Mouse (Mus musculus) liver, embryonic 11.5 days (tissue): ENCODE results near the gene Slc5a4a. TPM values are rescaled to one million over a fixed set of nuclear protein-coding genes. Genes with fewer than 3 reads are reported as not detected.
A peak's percentile ranks its signal among the peaks of the same experiment; 100 is the strongest.

Source experiments
- ATAC-seq: fragments of 200-750 bp; cut with Nextera tagmentation; replicated peaks from 2 replicates; pipeline ENCODE4 v1.8.0; 2017; ENCODE audit warnings: moderate number of reproducible peaks, mild to moderate bottlenecking, moderate TSS enrichment, moderate library complexity; ENCODE audit not compliant: low FRiP score
- DNase-seq: peaks from one replicate; pipeline ENCODE4 v3.0.0-alpha.2; 2017; ENCODE audit warnings: low spot score
- H3K27ac ChIP-seq: fragments of 300-500 bp; sonication (generic); 2 replicates; pipeline ENCODE4 v1.5.1; 2014; ENCODE audit warnings: mild to moderate bottlenecking, low read depth, low read length, control low read depth
- H3K27me3 ChIP-seq: fragments of 300-500 bp; sonication (generic); replicated peaks from 2 replicates; pipeline ENCODE4 v1.6.1; 2014; ENCODE audit warnings: low read length, mixed read lengths; ENCODE audit not compliant: control insufficient read depth, insufficient read depth
- H3K36me3 ChIP-seq: fragments of 300-500 bp; sonication (generic); 2 replicates; pipeline ENCODE4 v1.6.1; 2014; ENCODE audit warnings: mild to moderate bottlenecking, low read length, moderate library complexity, mixed read lengths; ENCODE audit not compliant: control insufficient read depth, insufficient read depth
- H3K4me1 ChIP-seq: fragments of 300-500 bp; sonication (generic); replicated peaks from 2 replicates; pipeline ENCODE4 v1.6.1; 2014; ENCODE audit warnings: low read length, mixed read lengths; ENCODE audit not compliant: control insufficient read depth, insufficient read depth
- H3K4me2 ChIP-seq: fragments of 300-500 bp; sonication (generic); 2 replicates; pipeline ENCODE4 v1.6.1; 2014; ENCODE audit warnings: mild to moderate bottlenecking, control low read depth, moderate library complexity
- H3K4me3 ChIP-seq: fragments of 300-500 bp; sonication (generic); 2 replicates; pipeline ENCODE4 v1.5.1; 2014; ENCODE audit warnings: low read depth, low read length, control low read depth
- H3K9ac ChIP-seq: fragments of 300-500 bp; sonication (generic); 2 replicates; pipeline ENCODE4 v1.6.1; 2014; ENCODE audit warnings: low read depth, low read length, control low read depth
- H3K9me3 ChIP-seq: fragments of 300-500 bp; sonication (generic); 2 replicates; pipeline ENCODE4 v1.6.1; 2016; ENCODE audit warnings: low read length, inconsistent platforms, mixed read lengths; ENCODE audit not compliant: control insufficient read depth
- WGBS: fragments of 180-500 bp; shearing (Covaris S2); extraction: QIAGEN DNeasy Blood & Tissue Kit; methylation state at CpG from one replicate; pipeline ENCODE4 v1.1.7; 2014; 5-methylcytosine and 5-hydroxymethylcytosine counted together
- polyA plus RNA-seq: library from polyadenylated mRNA; unstranded; fragments of >200 nt; fragmentation: Nextera tagmentation; extraction: Ambion mirVana; gene quantifications from 2 replicates; pipeline ENCODE4 v1.2.1, GENCODE M21; 2014

Gene Slc5a4a
- polyA plus RNA-seq, 1 experiment from 2014 or later = 0.08 TPM

GRCm38 (mm10) chr10:76155911-76156310 lies 8.7 kb downstream of the Slc5a4a start:
- no peak overlapping the region for H3K27ac ChIP-seq
- 81% methylated on average over 7 of the region's 7 CpGs for WGBS
- no peaks in the 10 kb centered on the region for H3K4me1 ChIP-seq
- DNase-seq (no peak), ATAC-seq (no peak)
- no peak overlapping the region for H3K9ac ChIP-seq
- no peak overlapping the region for H3K4me3 ChIP-seq
- H3K27me3 ChIP-seq = no peaks in the 10 kb centered on the region
- H3K36me3 ChIP-seq = no peaks in the 10 kb centered on the region
- no peak overlapping the region for H3K4me2 ChIP-seq
- H3K9me3 ChIP-seq = no peaks in the 10 kb centered on the region

GRCm38 (mm10) chr10:76157528-76157927 lies 10.3 kb downstream of the Slc5a4a start:
- DNase-seq = no peak
- no peaks in the 10 kb centered on the region for H3K9me3 ChIP-seq
- H3K4me2 ChIP-seq = no peak overlapping the region
- no peak for ATAC-seq
- no peak overlapping the region for H3K4me3 ChIP-seq
- H3K36me3 ChIP-seq = no peaks in the 10 kb centered on the region
- H3K9ac ChIP-seq = no peak overlapping the region
- H3K27me3 ChIP-seq = no peaks in the 10 kb centered on the region
- H3K27ac ChIP-seq = no peak overlapping the region
- no peaks in the 10 kb centered on the region for H3K4me1 ChIP-seq
- WGBS = 73% methylated on average over 5 of the region's 5 CpGs

- no peak overlapping the region for H3K4me3 ChIP-seq
- WGBS = 61% methylated on average over 1 of the region's 1 CpGs
- no peak for ATAC-seq
These were observed 10.8 kb downstream of the Slc5a4a start for GRCm38 (mm10) chr10:76158009-76158408.

GRCm38 (mm10) chr10:76174899-76175298 lies 27.6 kb downstream of the Slc5a4a start:
- no peaks in the 10 kb centered on the region for H3K9me3 ChIP-seq
- H3K4me3 ChIP-seq = no peak overlapping the region
- H3K27ac ChIP-seq = no peak overlapping the region
- no peak overlapping the region for H3K9ac ChIP-seq
- no peak overlapping the region for H3K4me2 ChIP-seq
- no peaks in the 10 kb centered on the region for H3K36me3 ChIP-seq
- no peak for ATAC-seq
- 43% methylated on average over 2 of the region's 2 CpGs for WGBS
- no peaks in the 10 kb centered on the region for H3K4me1 ChIP-seq
- no peak for DNase-seq
- no peaks in the 10 kb centered on the region for H3K27me3 ChIP-seq

More at GRCm38 (mm10) chr10:76158009-76158408, 10.8 kb downstream of the Slc5a4a start:
- Histone ChIP-seq H3K36me3 (no peaks in the 10 kb centered on the region), H3K4me1 (no peaks in the 10 kb centered on the region), H3K27ac (no peak overlapping the region), H3K9ac (no peak overlapping the region), H3K9me3 (no peaks in the 10 kb centered on the region), H3K4me2 (no peak overlapping the region), H3K27me3 (no peaks in the 10 kb centered on the region)
- DNase-seq = no peak

- Histone ChIP-seq H3K4me3 (no peak overlapping the region), H3K27ac (no peak overlapping the region), H3K36me3 (no peaks in the 10 kb centered on the region), H3K4me1 (no peaks in the 10 kb centered on the region), H3K4me2 (no peak overlapping the region), H3K9ac (no peak overlapping the region), H3K27me3 (no peaks in the 10 kb centered on the region), H3K9me3 (no peaks in the 10 kb centered on the region)
- ATAC-seq (no peak), DNase-seq (no peak)
- WGBS = 78% methylated on average over 4 of the region's 4 CpGs
These were observed 38.0 kb downstream of the Slc5a4a start for GRCm38 (mm10) chr10:76185216-76185615.

- H3K9ac ChIP-seq = no peak overlapping the region
- no peak overlapping the region for H3K27ac ChIP-seq
- no peaks in the 10 kb centered on the region for H3K27me3 ChIP-seq
- ATAC-seq (no peak), DNase-seq (no peak)
- H3K36me3 ChIP-seq = no peaks in the 10 kb centered on the region
- H3K4me2 ChIP-seq = no peak overlapping the region
- WGBS = 67% methylated on average over 1 of the region's 1 CpGs
- no peaks in the 10 kb centered on the region for H3K4me1 ChIP-seq
- H3K4me3 ChIP-seq = no peak overlapping the region
- no peaks in the 10 kb centered on the region for H3K9me3 ChIP-seq
These were observed 40.8 kb downstream of the Slc5a4a start for GRCm38 (mm10) chr10:76188010-76188409.

GRCm38 (mm10) chr10:76201416-76201815 lies 54.2 kb downstream of the Slc5a4a start:
- Histone ChIP-seq H3K36me3 (no peaks in the 10 kb centered on the region), H3K4me2 (no peak overlapping the region), H3K27me3 (no peaks in the 10 kb centered on the region), H3K4me1 (no peaks in the 10 kb centered on the region), H3K9ac (no peak overlapping the region), H3K4me3 (no peak overlapping the region), H3K27ac (no peak overlapping the region), H3K9me3 (no peaks in the 10 kb centered on the region)
- DNase-seq (no peak), ATAC-seq (no peak)
- 80% methylated on average over 3 of the region's 3 CpGs for WGBS

- WGBS = 19% methylated on average over 7 of the region's 7 CpGs
- no peaks in the 10 kb centered on the region for H3K9me3 ChIP-seq
- H3K4me3 ChIP-seq = no peak overlapping the region
- H3K9ac ChIP-seq = no peak overlapping the region
- ATAC-seq (no peak), DNase-seq (peak; percentile 59)
- H3K4me2 ChIP-seq = no peak overlapping the region
- no peaks in the 10 kb centered on the region for H3K27me3 ChIP-seq
- no peaks in the 10 kb centered on the region for H3K36me3 ChIP-seq
- H3K27ac ChIP-seq = no peak overlapping the region
- H3K4me1 ChIP-seq = no peaks in the 10 kb centered on the region
These were observed 54.7 kb downstream of the Slc5a4a start for GRCm38 (mm10) chr10:76201978-76202377.

- no peaks in the 10 kb centered on the region for H3K4me1 ChIP-seq
- ATAC-seq (no peak), DNase-seq (peak; percentile 22)
- H3K27ac ChIP-seq = no peak overlapping the region
- H3K27me3 ChIP-seq = no peaks in the 10 kb centered on the region
- no peaks in the 10 kb centered on the region for H3K9me3 ChIP-seq
- no peaks in the 10 kb centered on the region for H3K36me3 ChIP-seq
- no peak overlapping the region for H3K9ac ChIP-seq
- WGBS = 18% methylated on average over 18 of the region's 18 CpGs
- H3K4me2 ChIP-seq = peak overlapping the region; percentile 63
- peak overlapping the region; percentile 39 for H3K4me3 ChIP-seq
These were observed 56.6 kb downstream of the Slc5a4a start for GRCm38 (mm10) chr10:76203798-76204283.
